ENCODE assay signal across 8 mouse cellular contexts in genomic region chr7:131432244-131432643, GRCm38 (mm10). TPM values are rescaled to one million over a fixed set of nuclear protein-coding genes. Genes with fewer than 3 reads are reported as not detected.
DNase-seq lines count a peak whose midpoint lies in the region; ATAC-seq and TF ChIP-seq lines count a peak whose summit lies in the region.

No protein-coding gene starts in this region.

- peaks cover 61% of the 10 kb centered on the region for H3K36me3 ChIP-seq in hindbrain, embryonic 14.5 days (replicated peaks; ENCODE audit: control insufficient read depth, insufficient read depth)

- peak; percentile 22 for DNase-seq in gastrocnemius, adult 2 months
- no peak for DNase-seq in gastrocnemius, postnatal 14 days
- DNase-seq in A20 (ENCODE audit: low read depth, low spot score): peak; percentile 16
- DNase-seq in brain, adult 2 months (ENCODE audit: low read depth, low spot score): peak; percentile 79
- peak; percentile 74 for DNase-seq in hindbrain, embryonic 14.5 days (ENCODE audit: low spot score)
- DNase-seq in lung, postnatal 36 days: peak; percentile 14
- no peak for DNase-seq in ovary, adult 18-20 months (ENCODE audit: low spot score)
- no peak for DNase-seq in natural killer cell, adult 2 months (ENCODE audit: low spot score in 2 of 2)

- H3K9ac ChIP-seq in hindbrain, embryonic 14.5 days: no peak overlapping the region

- no peaks in the 10 kb centered on the region for H3K27me3 ChIP-seq in hindbrain, embryonic 14.5 days (ENCODE audit: control insufficient read depth, insufficient read depth, low read length)

- H3K4me2 ChIP-seq in hindbrain, embryonic 14.5 days (replicated peaks): no peak overlapping the region

- H3K4me1 ChIP-seq in hindbrain, embryonic 14.5 days (replicated peaks; ENCODE audit: control insufficient read depth, insufficient read depth, low read length): no peaks in the 10 kb centered on the region

- 22% methylated on average over 1 of the region's 1 CpGs for WGBS in hindbrain, embryonic 14.5 days

- no peak overlapping the region for H3K27ac ChIP-seq in gastrocnemius, adult 2 months
- no peak overlapping the region for H3K27ac ChIP-seq in hindbrain, embryonic 14.5 days

- intact Hi-C loops in gastrocnemius, adult 2 months (cut with DNase I): loop anchor here (1.0 kb wide), 1 partner anchor 450 kb away; no protein-coding TSS in a partner anchor
- intact Hi-C loops in gastrocnemius, postnatal 14 days (cut with DNase I; ENCODE audit: low total_unique reads): loop anchor here (5.0 kb wide), 1 partner anchor 450 kb away; no protein-coding TSS in a partner anchor

- ATAC-seq in hindbrain, embryonic 14.5 days (ENCODE audit: low FRiP score): no peak

- TF ChIP-seq CTCF in gastrocnemius, adult 2 months (IDR thresholded peaks at IDR 0.05): peak; percentile 51

- no peak overlapping the region for H3K4me3 ChIP-seq in gastrocnemius, adult 2 months
- H3K4me3 ChIP-seq in hindbrain, embryonic 14.5 days (replicated peaks; ENCODE audit: low read length): no peak overlapping the region

- H3K9me3 ChIP-seq in hindbrain, embryonic 14.5 days (ENCODE audit: control insufficient read depth, low read length): no peaks in the 10 kb centered on the region

RNA-seq across cellular contexts. Expression of gene Acadsb, which starts 21.8 kb away (rescaled TPM):
- total RNA-seq in gastrocnemius, adult 2 months (2021): 100 to 1,000 TPM; 143 to 219 TPM
- 10 to 100 TPM; 79.4 to 89.0 TPM for total RNA-seq in gastrocnemius, postnatal 14 days (2021)
- 91.3 and 101 TPM in 2 replicates for polyA plus RNA-seq in hindbrain, embryonic 14.5 days (2014; fragmentation: Nextera tagmentation; extraction: Ambion mirVana)

RNA-seq across cellular contexts. Expression of gene Ikzf5, which starts 21.9 kb away (rescaled TPM):
- 10 to 100 TPM; 35.4 to 36.2 TPM for total RNA-seq in gastrocnemius, adult 2 months (2021)
- 10 to 100 TPM; 20.1 to 25.2 TPM for total RNA-seq in gastrocnemius, postnatal 14 days (2021)
- 15.7 and 18.0 TPM in 2 replicates for polyA plus RNA-seq in hindbrain, embryonic 14.5 days (2014; fragmentation: Nextera tagmentation; extraction: Ambion mirVana)

Comparison
In these comparisons a context has a peak if more than half of its experiments do, and no peak if none do; other contexts are left out.
1. DNase-seq: peak in gastrocnemius, adult 2 months (single experiment), A20 (single experiment), brain, adult 2 months (single experiment), hindbrain, embryonic 14.5 days (single experiment) and lung, postnatal 36 days (single experiment); none in gastrocnemius, postnatal 14 days (single experiment), ovary, adult 18-20 months (single experiment) and natural killer cell, adult 2 months (0 of 2).